Mouse (Mus musculus): ENCODE measurements around the gene Rtl6. TPM values are rescaled to one million over a fixed set of nuclear protein-coding genes. Genes with fewer than 3 reads are reported as not detected.

Gene Rtl6
- 1 to 10 TPM; 4.1 to 7.1 TPM for total RNA-seq (2021)
- long read RNA-seq, experiment 1, full-length matches to known transcripts: 9 of 9 reads
- long read RNA-seq, experiment 1, partial matches to known transcripts: 0 of 9 reads
- long read RNA-seq, experiment 1, other reads (novel, unspliced or antisense): 0 of 9 reads
- long read RNA-seq, experiment 2, full-length matches to known transcripts: 4 of 4 reads
- long read RNA-seq, experiment 2, partial matches to known transcripts: 0 of 4 reads
- long read RNA-seq, experiment 2, other reads (novel, unspliced or antisense): 0 of 4 reads

- DNase-seq: peak; percentile 91 to 94
Measured at GRCm38 (mm10) chr15:84557189-84557921, at the start of gene Rtl6. Gene Rtl6 (minus strand): TSS chr15:84557823.

GRCm38 (mm10) chr15:84603267-84603963 lies 45.8 kb upstream of the Rtl6 start:
- no peak for DNase-seq

GRCm38 (mm10) chr15:84600977-84601595 lies 43.5 kb upstream of the Rtl6 start:
- peak in 1 of 2 experiments; percentile 49 for DNase-seq

DNA sequence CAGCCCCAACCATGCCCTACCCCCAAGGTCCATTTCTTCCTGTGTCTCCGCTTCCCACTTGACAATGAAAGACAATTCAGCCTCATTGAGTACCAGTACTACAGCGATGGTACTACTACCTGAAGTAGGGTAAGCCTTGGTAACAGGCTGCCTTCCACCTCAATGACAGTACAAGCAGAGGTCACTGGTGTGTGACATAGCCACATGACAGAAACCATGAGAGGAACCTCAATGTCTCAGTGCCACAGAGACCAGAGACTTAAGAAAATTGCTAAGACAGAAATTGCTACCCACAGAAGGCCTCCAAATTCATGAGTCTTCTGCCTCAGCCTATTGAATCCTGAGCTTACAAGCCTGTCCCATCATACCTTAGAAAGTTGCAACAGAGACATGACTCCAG lies 41.3 kb upstream of the Rtl6 start:
- no peak for DNase-seq

GRCm38 (mm10) chr15:84597816-84598215 lies 40.2 kb upstream of the Rtl6 start:
- no peak for DNase-seq

DNA sequence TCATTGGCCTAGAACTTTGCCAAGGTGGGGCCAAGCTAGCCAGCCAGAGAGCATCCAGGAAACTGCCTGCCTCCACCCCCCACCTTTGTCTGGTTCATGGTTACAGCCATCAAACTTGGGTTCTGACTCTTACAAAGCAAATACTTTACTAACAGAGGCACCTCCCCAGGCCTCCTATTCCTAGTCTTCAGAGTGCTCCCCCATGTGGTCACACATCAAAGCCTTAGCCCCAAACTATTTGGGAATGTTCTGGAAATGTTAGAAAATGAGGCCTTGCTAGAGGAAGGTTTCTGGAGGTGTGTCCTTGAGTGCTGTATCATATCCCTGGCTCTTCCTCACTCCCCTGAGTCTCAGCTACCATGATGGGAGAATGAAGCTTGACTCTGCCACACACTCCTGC lies 39.4 kb upstream of the Rtl6 start:
- DNase-seq: no peak

DNA sequence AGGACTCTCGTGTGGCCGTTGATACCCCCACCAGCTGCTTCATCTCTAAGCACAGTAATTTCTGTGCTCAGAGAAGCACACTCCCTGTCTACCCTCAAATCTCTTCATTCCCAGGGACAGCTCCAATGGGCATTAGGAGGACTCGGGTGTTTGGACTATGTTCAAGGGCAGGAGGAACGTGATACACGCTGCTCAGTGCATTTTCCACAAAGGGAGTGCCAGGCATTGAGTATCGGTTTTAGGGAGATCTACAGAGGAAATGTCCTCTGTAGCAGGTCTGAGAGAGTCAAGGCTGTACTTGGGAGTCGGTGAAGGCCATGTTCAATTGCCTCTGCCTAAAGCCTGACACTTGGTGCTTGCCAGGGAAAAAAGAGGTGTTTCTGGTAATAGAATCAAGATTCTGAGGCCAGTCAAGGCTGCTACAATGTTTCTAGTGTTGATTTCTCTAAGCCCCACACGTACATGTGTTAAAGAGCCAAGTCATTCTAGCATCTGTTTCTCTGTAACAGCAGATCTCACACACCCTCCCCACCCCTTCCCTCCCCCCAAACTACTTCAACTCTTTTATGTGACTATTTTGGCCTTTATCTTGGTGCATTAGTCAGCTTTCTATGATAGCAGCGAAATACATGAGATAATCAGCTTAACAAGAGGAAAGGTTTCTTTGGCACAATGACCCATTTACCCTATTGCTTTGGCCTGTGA lies 37.8 kb upstream of the Rtl6 start:
- peak; percentile 29 to 46 for DNase-seq

- no peak for DNase-seq
Measured at GRCm38 (mm10) chr15:84593514-84593913, 35.9 kb upstream of the Rtl6 start.

DNA sequence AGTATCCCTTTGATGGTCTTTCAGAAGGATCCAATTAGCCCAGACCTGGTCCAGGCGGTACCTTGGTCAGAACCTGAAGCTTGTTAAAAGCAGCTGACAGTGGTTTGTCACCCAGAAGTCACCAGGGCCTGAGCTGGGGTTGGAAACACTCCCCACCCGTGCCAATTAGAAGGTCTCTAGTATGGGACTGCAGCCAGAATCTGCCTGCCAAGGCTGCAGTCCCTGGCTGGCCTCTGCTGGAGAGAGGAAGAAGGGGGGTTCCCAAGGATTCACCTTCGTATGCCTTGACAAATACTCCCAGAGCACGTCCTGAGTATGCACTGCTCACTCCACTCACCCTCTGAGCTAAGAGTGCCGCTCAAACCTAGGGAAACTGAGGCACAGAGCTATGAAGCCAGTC lies 34.6 kb upstream of the Rtl6 start:
- peak; percentile 68 to 75 for DNase-seq

DNA sequence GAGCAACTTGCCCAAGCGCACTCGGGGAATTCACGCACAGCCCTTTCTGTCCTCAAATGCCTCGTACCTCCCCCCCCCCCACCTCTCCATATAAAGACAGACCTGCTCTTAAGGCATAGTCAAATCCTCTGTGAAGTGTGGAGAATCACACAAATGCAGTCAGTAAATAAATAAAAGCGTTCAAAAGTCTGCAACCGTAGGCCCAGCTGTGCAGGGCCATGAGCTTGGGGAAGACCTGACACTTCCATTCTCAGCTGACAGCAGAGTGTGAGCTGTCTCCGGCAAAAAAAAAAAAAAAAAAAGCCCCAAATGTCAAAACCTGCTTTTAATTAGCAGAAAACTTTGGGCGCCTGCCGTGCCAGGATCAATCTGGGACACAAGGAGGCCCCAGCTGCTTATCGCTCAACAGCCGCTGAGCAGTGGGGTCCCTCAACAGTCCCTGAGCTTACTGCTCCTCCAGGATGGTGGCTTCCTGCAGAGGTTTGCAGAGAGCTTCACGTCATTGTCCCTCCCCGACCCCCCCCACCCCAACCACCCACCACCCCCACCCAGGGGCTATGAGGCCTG lies 34.0 kb upstream of the Rtl6 start:
- no peak for DNase-seq

DNA sequence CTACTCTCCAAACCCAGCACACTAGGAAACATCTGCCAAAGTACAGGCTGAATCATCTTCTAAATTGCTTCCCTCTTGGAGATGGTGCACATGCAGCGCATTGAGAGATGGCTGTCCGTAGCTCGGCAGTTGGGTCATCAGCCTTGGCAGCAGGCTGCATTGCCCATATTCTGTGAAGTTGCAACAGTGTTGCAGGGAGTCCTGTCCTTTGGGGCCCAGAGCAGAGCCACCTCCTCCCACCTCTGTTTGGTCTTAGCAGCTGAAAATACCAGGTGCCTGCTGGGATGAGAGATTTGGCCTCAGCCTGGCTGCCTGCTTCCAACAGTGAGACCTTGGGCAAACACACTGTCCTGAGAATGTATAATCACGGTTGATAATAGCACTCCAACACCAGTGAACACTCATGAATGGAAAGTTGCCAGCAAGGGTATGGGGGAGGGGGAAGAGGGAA lies 30.8 kb upstream of the Rtl6 start:
- peak; percentile 36 to 60 for DNase-seq

- DNase-seq: no peak
Measured at GRCm38 (mm10) chr15:84578607-84579006, 21.0 kb upstream of the Rtl6 start.

- no peak for DNase-seq
Measured at GRCm38 (mm10) chr15:84577019-84577418, 19.4 kb upstream of the Rtl6 start.

DNA sequence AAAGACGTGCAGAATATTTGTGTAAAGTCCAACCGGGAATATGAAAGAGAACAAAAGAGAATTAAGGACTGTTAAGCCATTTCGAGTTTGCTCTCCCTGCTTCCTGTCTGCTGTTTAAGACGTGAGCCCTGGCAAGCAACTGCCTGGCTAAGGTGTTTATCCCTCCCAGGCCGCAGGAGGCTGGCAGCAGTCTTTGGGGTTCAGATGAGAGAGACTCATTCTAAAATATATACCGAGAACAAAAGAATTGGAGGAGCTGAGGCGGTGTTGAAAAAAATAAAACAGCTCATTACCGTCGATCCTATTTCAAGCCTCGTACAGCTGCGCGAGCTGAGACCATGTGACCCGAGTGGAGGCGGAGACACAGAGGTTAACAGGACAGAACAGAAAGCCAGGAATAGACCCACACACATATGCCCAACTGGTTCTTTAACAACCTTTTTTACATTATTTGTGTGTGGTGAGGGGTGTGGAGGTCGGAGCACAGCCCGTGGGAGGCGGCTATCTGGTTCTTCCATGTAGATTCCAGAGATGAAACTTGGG lies 9.0 kb upstream of the Rtl6 start:
- DNase-seq: no peak

GRCm38 (mm10) chr15:84561501-84561900 lies 3.9 kb upstream of the Rtl6 start:
- no peak for DNase-seq

DNA sequence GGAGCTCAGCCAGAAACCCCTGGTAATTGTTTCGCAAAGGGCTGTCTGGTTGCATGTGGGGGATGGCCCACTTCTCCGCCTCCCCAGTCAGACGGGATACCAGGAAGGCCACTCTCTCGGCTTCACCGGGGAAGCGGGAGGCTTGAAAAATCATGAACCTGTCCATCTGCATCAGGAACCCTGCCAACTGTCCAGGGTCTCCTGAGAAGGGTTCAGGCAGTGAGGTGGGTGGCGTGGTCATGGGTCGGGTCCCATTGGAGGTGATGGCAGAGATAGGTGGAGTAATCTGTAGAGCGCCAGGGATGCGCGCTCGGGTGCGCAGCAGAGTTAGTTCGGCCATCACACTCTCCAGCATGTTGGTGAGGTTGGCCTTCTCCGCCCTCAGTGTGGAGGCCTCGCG lies 949 bp downstream of the Rtl6 start:
- no peak for DNase-seq

DNA sequence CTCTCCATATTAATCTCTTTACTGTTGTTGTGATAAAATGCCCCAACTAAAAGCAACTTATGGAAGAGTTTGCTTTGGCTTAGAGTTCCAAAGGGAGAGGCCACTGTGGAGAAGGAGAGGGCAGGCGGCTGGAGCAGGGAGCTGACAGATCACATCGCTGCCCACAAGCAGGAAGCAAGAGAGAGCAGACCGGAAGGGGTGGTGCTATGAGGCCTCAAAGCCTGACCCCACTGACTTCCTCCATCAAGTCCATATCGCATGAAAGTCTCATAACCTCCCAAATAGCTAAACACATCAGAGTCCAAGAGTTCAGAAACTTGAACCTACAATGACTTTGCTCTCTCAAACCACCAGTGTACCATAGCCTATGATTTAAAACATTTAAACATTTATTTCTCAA lies 6.6 kb downstream of the Rtl6 start:
- DNase-seq: no peak

GRCm38 (mm10) chr15:84549291-84549797 lies 8.3 kb downstream of the Rtl6 start:
- DNase-seq: no peak

GRCm38 (mm10) chr15:84546028-84546427 lies 11.6 kb downstream of the Rtl6 start:
- no peak for DNase-seq

DNA sequence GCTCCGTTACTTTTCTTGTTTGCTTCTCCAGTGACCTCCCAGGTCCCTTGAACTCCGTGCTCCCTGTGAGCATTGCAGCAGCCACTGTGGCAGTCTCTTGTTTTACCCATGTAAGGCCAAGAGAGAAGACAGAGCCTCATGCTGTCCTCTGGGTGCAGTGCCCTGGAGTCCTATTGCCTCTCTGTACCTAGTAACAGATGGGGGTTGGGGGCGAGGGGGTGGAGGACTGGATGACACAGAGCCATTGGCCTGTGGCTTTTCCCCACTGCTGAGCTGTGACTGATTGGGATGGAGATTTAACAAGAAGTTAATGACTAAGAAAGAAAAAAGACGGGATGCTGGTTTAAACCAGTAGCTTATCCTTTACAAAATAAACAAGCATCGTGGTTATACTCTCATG lies 16.4 kb downstream of the Rtl6 start:
- DNase-seq: no peak

DNA sequence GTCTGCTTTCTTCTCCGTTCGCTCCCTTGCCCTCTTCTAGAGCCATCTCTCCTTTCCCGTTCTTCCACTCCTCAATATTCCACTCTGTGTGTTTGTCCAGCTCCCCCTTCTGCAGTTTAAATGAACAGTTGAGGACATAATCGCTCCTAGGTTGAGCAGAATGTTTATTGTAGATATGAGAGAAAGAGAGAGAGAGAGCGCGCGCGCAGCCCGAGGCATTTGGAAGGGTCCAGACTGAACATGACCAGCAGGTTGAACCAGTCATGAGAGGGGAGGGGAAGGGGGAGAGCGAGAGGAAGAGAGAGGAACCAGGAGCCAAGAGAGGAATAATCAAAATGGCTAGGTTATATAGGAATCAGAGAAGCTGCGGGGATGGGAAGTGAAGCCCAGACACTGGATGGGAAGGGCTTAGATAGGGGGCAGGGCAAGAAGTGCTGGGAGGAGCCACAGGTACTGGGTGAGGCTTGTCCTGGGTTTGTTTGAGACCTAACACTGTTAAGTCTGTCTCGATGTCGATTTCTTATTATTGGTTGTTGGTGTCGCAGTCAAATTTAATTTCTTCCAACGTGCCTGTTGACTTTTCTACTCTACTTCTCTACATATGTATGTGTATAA lies 18.5 kb downstream of the Rtl6 start:
- DNase-seq: no peak
